ENCODE assay signal across 8 mouse cellular contexts in the genomic region with DNA sequence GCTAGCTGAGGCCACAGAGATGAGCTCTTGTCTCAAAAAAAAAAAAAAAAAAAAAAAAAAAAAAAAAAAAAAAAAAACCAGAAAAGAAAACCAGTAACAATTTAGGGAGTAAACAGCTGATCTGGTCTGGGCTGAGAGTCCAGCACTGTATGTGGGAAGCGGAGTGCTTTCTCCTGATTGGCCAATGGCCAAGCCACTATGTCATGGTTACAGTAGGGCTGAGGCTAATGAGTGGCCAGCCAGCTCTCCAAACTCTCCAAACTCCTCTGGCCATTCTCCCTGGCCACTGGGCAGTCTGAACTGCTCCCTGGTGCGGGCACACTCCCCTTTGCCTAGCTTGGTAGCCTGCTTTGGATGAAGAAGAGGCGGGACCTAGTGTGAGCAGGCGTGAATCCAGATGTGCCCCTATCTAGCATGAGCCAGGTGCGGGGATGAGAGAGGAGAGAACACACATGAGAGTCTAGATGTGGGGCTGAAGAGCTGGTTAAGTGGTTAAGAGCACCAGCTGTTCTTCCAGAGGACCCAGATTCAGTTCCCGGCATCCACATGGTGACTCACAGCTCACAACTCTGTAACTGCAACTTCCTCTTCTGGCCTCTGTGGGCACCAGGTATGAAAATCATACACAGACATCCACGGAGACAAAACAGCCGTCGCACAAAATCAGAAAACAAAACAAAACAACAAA. TPM values are rescaled to one million over a fixed set of nuclear protein-coding genes. Genes with fewer than 3 reads are reported as not detected.
DNase-seq lines count a peak whose midpoint lies in the region; ATAC-seq and TF ChIP-seq lines count a peak whose summit lies in the region.

No protein-coding gene starts in this region.

- intact Hi-C loops in gastrocnemius, postnatal 36 days (cut with DNase I), result no loop called here

- peak; percentile 26 for DNase-seq in gastrocnemius, postnatal 10 days
- DNase-seq in gastrocnemius, postnatal 36 days, result no peak
- peak; percentile 40 for DNase-seq in thymus, postnatal 14 days
- no peak for DNase-seq in thymus, adult 2 months
- DNase-seq in liver, postnatal 0 days, result no peak
- peak; percentile 24 for DNase-seq in thymus, postnatal 25 days
- no peak for DNase-seq in retina, postnatal 1 day
- DNase-seq in kidney, adult 11 months, result no peak

- no peak for TF ChIP-seq CTCF in thymus, adult 2 months (IDR thresholded peaks at IDR 0.05; ENCODE audit: borderline replicate concordance, control insufficient read depth, extremely low read depth, insufficient read depth, low read length, poor library complexity)
- TF ChIP-seq CTCF in liver, postnatal 0 days (IDR thresholded peaks at IDR 0.05; ENCODE audit: low read depth), result no peak

- peak; percentile 31; the same call in 1 of the 2 replicates for ATAC-seq in liver, postnatal 0 days

- 15% methylated on average over 9 of the region's 9 CpGs for WGBS in thymus, adult 2 months
- WGBS in liver, postnatal 0 days (ENCODE audit: insufficient replicate concordance), result 59% methylated on average over 9 of the region's 9 CpGs

- H3K4me1 ChIP-seq in thymus, adult 2 months (replicated peaks; ENCODE audit: control insufficient read depth, insufficient read depth, low read length), result peaks cover 21% of the 10 kb centered on the region
- peaks cover 15% of the 10 kb centered on the region for H3K4me1 ChIP-seq in liver, postnatal 0 days (ENCODE audit: insufficient read depth)

- no peaks in the 10 kb centered on the region for H3K36me3 ChIP-seq in thymus, adult 2 months (ENCODE audit: control insufficient read depth, insufficient read depth, low read length)
- H3K36me3 ChIP-seq in liver, postnatal 0 days (replicated peaks; ENCODE audit: insufficient read depth, low read length), result no peaks in the 10 kb centered on the region

- no peak overlapping the region for H3K27ac ChIP-seq in thymus, adult 2 months (ENCODE audit: control insufficient read depth, insufficient read depth, low read length)
- no peak overlapping the region for H3K27ac ChIP-seq in liver, postnatal 0 days (ENCODE audit: low read depth)

- no peak for TF ChIP-seq EP300 in liver, postnatal 0 days (IDR thresholded peaks at IDR 0.05; ENCODE audit: low read depth)

- no peak overlapping the region for H3K4me2 ChIP-seq in liver, postnatal 0 days (ENCODE audit: low read depth, low read length)

- no peaks in the 10 kb centered on the region for H3K9me3 ChIP-seq in liver, postnatal 0 days (ENCODE audit: low read length)

- H3K27me3 ChIP-seq in thymus, adult 2 months (ENCODE audit: control insufficient read depth, insufficient read depth, low read length), result no peaks in the 10 kb centered on the region
- H3K27me3 ChIP-seq in liver, postnatal 0 days (ENCODE audit: insufficient read depth, low read length), result no peaks in the 10 kb centered on the region

- no peak overlapping the region for H3K4me3 ChIP-seq in thymus, adult 2 months (ENCODE audit: control insufficient read depth, insufficient read depth, low read length)
- H3K4me3 ChIP-seq in liver, postnatal 0 days (ENCODE audit: low read depth, low read length), result no peak overlapping the region

- no peak overlapping the region for H3K9ac ChIP-seq in liver, postnatal 0 days (replicated peaks)

- no peak for TF ChIP-seq POLR2A in thymus, adult 2 months (IDR thresholded peaks at IDR 0.05; ENCODE audit: control insufficient read depth, extremely low read depth, insufficient read depth, low read length, poor library complexity)

RNA-seq across cellular contexts. Expression of a gene that starts 10.0 kb away (rescaled TPM):
- total RNA-seq in gastrocnemius, postnatal 10 days (2021), result under 1 TPM; 0.40 to 0.52 TPM
- under 1 TPM; 0.05 to 0.42 TPM for total RNA-seq in gastrocnemius, postnatal 36 days (2021)
- polyA plus RNA-seq in thymus, adult 2 months (2012; rRNA removed), result 13.5 and 15.9 TPM in 2 replicates
- polyA plus RNA-seq in liver, postnatal 0 days (2015; fragmentation: Nextera tagmentation; extraction: Ambion mirVana), result 1.7 and 2.2 TPM in 2 replicates

RNA-seq across cellular contexts. Expression of a gene that starts 56.0 kb away (rescaled TPM):
- under 1 TPM; 0.63 to 0.93 TPM for total RNA-seq in gastrocnemius, postnatal 10 days (2021)
- under 1 TPM; 0.36 to 0.37 TPM for total RNA-seq in gastrocnemius, postnatal 36 days (2021)
- 27.3 and 38.2 TPM in 2 replicates for polyA plus RNA-seq in thymus, adult 2 months (2012; rRNA removed)
- 14.1 and 16.2 TPM in 2 replicates for polyA plus RNA-seq in liver, postnatal 0 days (2015; fragmentation: Nextera tagmentation; extraction: Ambion mirVana)

RNA-seq across cellular contexts. Expression of a gene that starts 58.0 kb away (rescaled TPM):
- 1 to 10 TPM; 1.6 to 1.8 TPM for total RNA-seq in gastrocnemius, postnatal 10 days (2021)
- under 1 TPM; 0.72 to 0.77 TPM for total RNA-seq in gastrocnemius, postnatal 36 days (2021)
- polyA plus RNA-seq in thymus, adult 2 months (2012; rRNA removed), result 1.7 and 2.0 TPM in 2 replicates
- polyA plus RNA-seq in liver, postnatal 0 days (2015; fragmentation: Nextera tagmentation; extraction: Ambion mirVana), result 0.75 and 0.83 TPM in 2 replicates

Comparison
In these comparisons a context has a peak if more than half of its experiments do, and no peak if none do; other contexts are left out.
1. DNase-seq: peak in gastrocnemius, postnatal 10 days (single experiment), thymus, postnatal 14 days (single experiment) and thymus, postnatal 25 days (single experiment); none in gastrocnemius, postnatal 36 days (0 of 2), thymus, adult 2 months (single experiment), liver, postnatal 0 days (single experiment), retina, postnatal 1 day (single experiment) and kidney, adult 11 months (single experiment).